Mouse (Mus musculus) forebrain, postnatal 0 days (tissue): ENCODE results near the gene Aebp2. TPM values are rescaled to one million over a fixed set of nuclear protein-coding genes. Genes with fewer than 3 reads are reported as not detected.

Experiments used
- ATAC-seq: fragments of 200-750 bp; cut with Nextera tagmentation; 2 replicates; pipeline ENCODE4 v1.8.0; 2017; ENCODE audit warnings: mild to moderate bottlenecking, moderate library complexity
- DNase-seq: peaks from one replicate; pipeline ENCODE4 v3.0.0-alpha.2; 2015
- H3K27ac ChIP-seq: fragments of 300-500 bp; sonication (generic); 2 replicates; pipeline ENCODE4 v1.5.1; 2014; ENCODE audit warnings: low read depth, mild to moderate bottlenecking, antibody characterized with exemption, low read length, moderate library complexity, mixed read lengths
- H3K27me3 ChIP-seq: fragments of 300-500 bp; sonication (generic); 2 replicates; pipeline ENCODE4 v1.6.1; 2014; ENCODE audit warnings: mild to moderate bottlenecking, low read length, mixed read lengths; ENCODE audit not compliant: insufficient read depth
- H3K36me3 ChIP-seq: fragments of 300-500 bp; sonication (generic); 2 replicates; pipeline ENCODE4 v1.6.1; 2014; ENCODE audit warnings: mild to moderate bottlenecking, moderate library complexity; ENCODE audit not compliant: insufficient read depth
- H3K4me1 ChIP-seq: fragments of 300-500 bp; sonication (generic); 2 replicates; pipeline ENCODE4 v1.6.1; 2014; ENCODE audit warnings: antibody characterized with exemption; ENCODE audit not compliant: insufficient read depth
- H3K4me2 ChIP-seq: fragments of 300-500 bp; sonication (generic); 2 replicates; pipeline ENCODE4 v1.6.1; 2014; ENCODE audit warnings: low read depth, mild to moderate bottlenecking, moderate library complexity
- H3K4me3 ChIP-seq: fragments of 300-500 bp; sonication (generic); 2 replicates; pipeline ENCODE4 v1.5.1; 2014; ENCODE audit warnings: low read depth, low read length, mixed read lengths
- H3K9ac ChIP-seq: fragments of 300-500 bp; sonication (generic); 2 replicates; pipeline ENCODE4 v1.6.1; 2014; ENCODE audit warnings: mild to moderate bottlenecking
- H3K9me3 ChIP-seq: fragments of 300-500 bp; sonication (generic); 2 replicates; pipeline ENCODE4 v1.6.1; 2016; ENCODE audit warnings: low read length
- CTCF ChIP-seq: sonication (generic); IDR thresholded peaks from 2 replicates; pipeline ENCODE4 v1.5.1; 2016; ENCODE audit warnings: antibody characterized with exemption, control low read depth, low read depth
- WGBS: fragments of 180-500 bp; shearing (Covaris S2); extraction: QIAGEN DNeasy Blood & Tissue Kit; methylation state at CpG from one replicate; pipeline ENCODE4 v1.1.7; 2014; 5-methylcytosine and 5-hydroxymethylcytosine counted together
- polyA plus RNA-seq: library from polyadenylated mRNA; unstranded; fragments of >200 nt; fragmentation: Nextera tagmentation; extraction: Ambion mirVana; gene quantifications from 2 replicates; pipeline ENCODE4 v1.2.1, GENCODE M21; 2015
- total RNA-seq: library from RNA; depleted of rRNA; stranded (reverse); fragments of >200 nt; gene quantifications from 2 replicates; pipeline ENCODE4 v1.2.3, GENCODE M21; 2014

Gene Aebp2
- total and polyA plus RNA-seq, 2 experiments from 2014 or later: 4.0 to 34.6 TPM

DNA sequence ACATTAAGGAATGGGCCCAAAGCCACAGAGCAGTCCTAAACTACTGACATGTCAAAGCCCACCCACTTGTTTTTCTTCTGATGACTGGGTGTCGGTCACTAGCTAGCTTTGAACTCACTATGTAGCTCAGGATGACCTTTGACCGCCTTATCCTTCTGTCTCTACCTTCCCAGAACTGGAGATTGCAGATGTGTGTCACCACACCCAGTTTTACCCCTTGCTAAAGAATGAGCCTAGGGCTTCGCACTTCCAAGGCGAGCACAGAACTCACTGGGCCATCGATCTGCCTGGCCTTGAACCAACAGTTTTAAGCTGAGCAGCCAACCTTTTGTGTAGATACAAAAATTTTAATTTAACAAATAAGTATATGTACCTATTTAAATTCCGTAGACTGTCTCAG lies 13.8 kb upstream of the Aebp2 start:
- Histone ChIP-seq H3K4me2 (no peak overlapping the region), H3K4me3 (no peak overlapping the region), H3K27ac (no peak overlapping the region), H3K9me3 (no peaks in the 10 kb centered on the region), H3K9ac (no peak overlapping the region), H3K36me3 (no peaks in the 10 kb centered on the region), H3K27me3 (no peaks in the 10 kb centered on the region), H3K4me1 (no peaks in the 10 kb centered on the region)
- 94% methylated on average over 6 of the region's 6 CpGs for WGBS
- TF ChIP-seq CTCF: no peak
- no peak for DNase-seq
- no peak for ATAC-seq

GRCm38 (mm10) chr6:140609533-140609932 lies 12.9 kb upstream of the Aebp2 start:
- no peak overlapping the region for H3K9ac ChIP-seq
- H3K27ac ChIP-seq: no peak overlapping the region
- no peaks in the 10 kb centered on the region for H3K36me3 ChIP-seq
- no peaks in the 10 kb centered on the region for H3K9me3 ChIP-seq
- no peak for ATAC-seq
- no peak overlapping the region for H3K4me2 ChIP-seq
- no peaks in the 10 kb centered on the region for H3K27me3 ChIP-seq
- DNase-seq: no peak
- 91% methylated on average over 4 of the region's 4 CpGs for WGBS
- H3K4me1 ChIP-seq: no peaks in the 10 kb centered on the region
- no peak for TF ChIP-seq CTCF
- no peak overlapping the region for H3K4me3 ChIP-seq

GRCm38 (mm10) chr6:140610117-140610516 lies 12.3 kb upstream of the Aebp2 start:
- no peaks in the 10 kb centered on the region for H3K4me1 ChIP-seq
- no peak overlapping the region for H3K27ac ChIP-seq
- H3K9ac ChIP-seq: no peak overlapping the region
- H3K4me3 ChIP-seq: no peak overlapping the region
- H3K27me3 ChIP-seq: no peaks in the 10 kb centered on the region
- no peak for ATAC-seq
- no peak for DNase-seq
- no peak for TF ChIP-seq CTCF
- H3K4me2 ChIP-seq: no peak overlapping the region
- H3K36me3 ChIP-seq: no peaks in the 10 kb centered on the region
- 94% methylated on average over 5 of the region's 5 CpGs for WGBS
- no peaks in the 10 kb centered on the region for H3K9me3 ChIP-seq

DNA sequence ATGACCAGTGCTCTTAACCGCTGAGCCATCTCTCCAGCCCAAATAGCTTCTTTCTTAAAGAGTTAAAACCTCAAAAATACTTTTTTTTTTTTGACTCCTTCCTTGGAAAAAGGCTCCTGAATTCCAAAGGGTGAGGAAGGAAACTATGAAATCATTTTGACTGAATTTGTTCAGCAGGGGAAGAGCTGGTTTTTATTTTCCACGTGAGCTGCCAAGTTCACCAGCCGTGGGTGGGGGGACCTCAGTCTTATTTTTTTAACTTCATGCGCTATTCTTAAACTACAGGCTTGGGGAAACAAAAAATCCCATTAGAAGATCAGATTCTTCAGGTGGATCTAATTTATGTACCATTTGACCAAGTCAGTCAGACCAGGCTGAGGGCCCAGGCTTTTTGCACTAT lies 11.2 kb upstream of the Aebp2 start:
- no peak overlapping the region for H3K9ac ChIP-seq
- no peak overlapping the region for H3K27ac ChIP-seq
- DNase-seq (no peak), ATAC-seq (no peak)
- no peak for TF ChIP-seq CTCF
- H3K4me2 ChIP-seq: no peak overlapping the region
- no peak overlapping the region for H3K4me3 ChIP-seq
- no peaks in the 10 kb centered on the region for H3K36me3 ChIP-seq
- H3K27me3 ChIP-seq: no peaks in the 10 kb centered on the region
- 88% methylated on average over 4 of the region's 4 CpGs for WGBS
- H3K9me3 ChIP-seq: no peaks in the 10 kb centered on the region
- H3K4me1 ChIP-seq: no peaks in the 10 kb centered on the region

DNA sequence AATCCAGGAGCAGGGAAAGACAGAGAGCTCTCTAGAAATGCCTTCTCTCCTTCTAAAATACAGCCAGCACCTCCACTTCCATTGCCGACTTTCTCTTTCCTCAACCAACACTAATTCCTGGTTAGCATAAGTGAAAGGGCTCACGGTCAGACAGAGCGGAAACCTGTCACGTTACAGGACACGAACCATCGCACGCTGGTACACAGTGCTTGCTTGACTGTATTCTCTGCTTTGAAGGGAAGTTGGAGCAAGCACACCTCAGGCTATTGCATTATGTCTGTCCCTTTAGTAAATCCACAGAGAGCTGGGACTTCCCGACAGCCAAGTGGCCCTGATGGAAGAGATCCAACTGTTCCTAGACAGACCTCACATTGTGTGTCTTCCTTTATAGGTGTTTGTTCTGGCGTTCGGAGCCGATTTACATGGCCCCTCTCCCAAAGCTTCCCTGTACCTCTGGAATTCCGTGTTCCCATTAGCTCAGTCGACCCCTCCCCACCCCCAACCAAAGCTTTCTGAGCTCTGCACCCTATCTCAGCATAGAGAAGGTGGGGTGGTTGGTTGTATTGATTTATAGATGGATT lies 10.5 kb upstream of the Aebp2 start:
- ATAC-seq (no peak), DNase-seq (no peak)
- Histone ChIP-seq H3K4me2 (no peak overlapping the region), H3K9ac (no peak overlapping the region), H3K27ac (no peak overlapping the region), H3K36me3 (no peaks in the 10 kb centered on the region), H3K9me3 (no peaks in the 10 kb centered on the region), H3K4me1 (no peaks in the 10 kb centered on the region), H3K27me3 (no peaks in the 10 kb centered on the region), H3K4me3 (no peak overlapping the region)
- 43% methylated on average over 13 of the region's 13 CpGs for WGBS
- no peak for TF ChIP-seq CTCF

GRCm38 (mm10) chr6:140613822-140614221 lies 8.6 kb upstream of the Aebp2 start:
- no peaks in the 10 kb centered on the region for H3K9me3 ChIP-seq
- no peaks in the 10 kb centered on the region for H3K4me1 ChIP-seq
- ATAC-seq (no peak), DNase-seq (no peak)
- no peak overlapping the region for H3K27ac ChIP-seq
- no peaks in the 10 kb centered on the region for H3K36me3 ChIP-seq
- 82% methylated on average over 3 of the region's 3 CpGs for WGBS
- H3K4me2 ChIP-seq: no peak overlapping the region
- TF ChIP-seq CTCF: no peak
- H3K9ac ChIP-seq: no peak overlapping the region
- no peaks in the 10 kb centered on the region for H3K27me3 ChIP-seq
- no peak overlapping the region for H3K4me3 ChIP-seq

GRCm38 (mm10) chr6:140614711-140615110 lies 7.8 kb upstream of the Aebp2 start:
- DNase-seq (no peak), ATAC-seq (no peak)
- no peak overlapping the region for H3K4me2 ChIP-seq
- H3K27ac ChIP-seq: no peak overlapping the region
- no peaks in the 10 kb centered on the region for H3K9me3 ChIP-seq
- H3K27me3 ChIP-seq: no peaks in the 10 kb centered on the region
- H3K9ac ChIP-seq: no peak overlapping the region
- no peak for TF ChIP-seq CTCF
- H3K4me1 ChIP-seq: no peaks in the 10 kb centered on the region
- H3K4me3 ChIP-seq: no peak overlapping the region
- 95% methylated on average over 11 of the region's 11 CpGs for WGBS
- no peaks in the 10 kb centered on the region for H3K36me3 ChIP-seq
